Mouse (Mus musculus) right cerebral cortex, postnatal 4 days (tissue): ENCODE data around the gene Capza3.

Experiments
- DNase-seq: peaks from one replicate; pipeline ENCODE4 v3.0.0-alpha.2; 2022

Gene Capza3

GRCm38 (mm10) chr6:140040952-140041351, at the start of gene Capza3:
Gene Capza3 (plus strand): TSS chr6:140041252.
- no peak for DNase-seq

DNA sequence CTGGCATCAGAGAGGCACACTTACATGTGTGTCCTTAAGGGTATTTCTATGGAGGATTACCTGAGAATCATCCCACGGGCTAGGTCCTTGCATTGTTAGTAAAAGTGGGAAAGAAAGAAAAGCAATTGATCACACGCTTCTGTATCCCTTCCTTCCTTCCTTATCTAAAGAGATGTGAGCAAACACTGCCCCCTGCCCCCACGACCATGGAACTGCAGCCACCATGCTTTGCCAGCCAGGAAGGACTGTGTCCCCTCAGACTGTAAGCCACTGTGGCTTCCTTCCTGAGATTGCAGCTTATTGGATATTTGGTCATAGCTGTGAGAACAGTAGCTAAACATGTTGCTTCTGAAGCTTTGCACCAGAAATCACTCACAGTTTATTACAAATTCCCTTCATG, 35.9 kb upstream of the Capza3 start:
- DNase-seq = no peak

DNA sequence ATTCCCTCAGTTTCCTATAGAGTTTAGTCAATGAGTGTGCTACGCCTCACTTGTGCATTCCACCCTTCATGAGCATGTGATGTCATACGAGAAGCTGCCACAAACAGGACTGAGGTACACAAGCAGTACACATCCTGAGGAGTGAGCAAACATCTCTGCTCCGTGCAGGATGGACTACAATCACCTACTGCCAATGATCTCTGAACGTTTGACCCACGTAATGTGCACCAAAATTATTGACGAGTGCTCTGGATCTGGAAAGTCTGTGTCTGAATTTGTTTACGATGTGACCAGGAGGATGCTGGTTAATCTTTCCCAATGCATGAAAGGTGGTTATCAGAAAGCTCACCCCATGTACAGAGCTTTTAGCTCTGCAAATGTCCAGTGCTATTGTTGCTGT, 16.6 kb upstream of the Capza3 start:
- DNase-seq = no peak

- no peak for DNase-seq
Observed at GRCm38 (mm10) chr6:140041357-140041756, 305 bp downstream of the Capza3 start, which contains the start of gene Plcz1. Gene Plcz1 (minus strand): TSS chr6:140041457.

- DNase-seq = no peak
Observed at GRCm38 (mm10) chr6:140051476-140051875, 10.4 kb downstream of the Capza3 start.

DNA sequence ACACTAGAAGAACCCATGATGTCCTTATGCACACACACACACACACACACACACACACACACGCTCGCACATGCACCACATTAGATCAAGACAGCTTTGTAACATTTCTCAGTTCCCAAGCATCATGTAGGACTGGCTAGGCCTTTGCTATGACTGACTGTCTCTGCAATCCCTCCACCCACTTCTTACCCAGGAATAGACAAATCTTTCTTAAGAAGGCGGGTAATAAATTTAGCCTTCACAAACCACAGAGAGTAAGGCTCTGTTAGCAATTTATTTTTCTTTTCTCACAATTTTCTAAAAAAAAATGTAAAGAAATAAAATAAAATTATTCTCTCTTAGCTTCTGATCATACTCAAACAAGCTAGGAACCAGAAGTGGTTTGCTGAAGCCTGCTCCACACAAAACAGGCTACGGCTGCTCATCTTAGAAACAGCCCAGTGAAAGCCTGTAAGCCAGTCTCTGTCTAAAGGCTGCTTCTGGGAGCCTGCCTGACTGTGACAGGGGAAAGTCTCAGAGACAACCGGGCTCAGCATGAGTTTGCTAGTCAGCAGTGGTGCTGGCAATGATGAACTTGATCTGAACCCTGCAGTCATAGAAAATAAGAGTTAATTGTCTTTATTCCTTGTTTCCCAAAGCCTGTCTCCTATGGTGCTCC, 13.3 kb downstream of the Capza3 start:
- no peak for DNase-seq

- no peak for DNase-seq
Observed at GRCm38 (mm10) chr6:140069177-140069576, 28.1 kb downstream of the Capza3 start.

DNA sequence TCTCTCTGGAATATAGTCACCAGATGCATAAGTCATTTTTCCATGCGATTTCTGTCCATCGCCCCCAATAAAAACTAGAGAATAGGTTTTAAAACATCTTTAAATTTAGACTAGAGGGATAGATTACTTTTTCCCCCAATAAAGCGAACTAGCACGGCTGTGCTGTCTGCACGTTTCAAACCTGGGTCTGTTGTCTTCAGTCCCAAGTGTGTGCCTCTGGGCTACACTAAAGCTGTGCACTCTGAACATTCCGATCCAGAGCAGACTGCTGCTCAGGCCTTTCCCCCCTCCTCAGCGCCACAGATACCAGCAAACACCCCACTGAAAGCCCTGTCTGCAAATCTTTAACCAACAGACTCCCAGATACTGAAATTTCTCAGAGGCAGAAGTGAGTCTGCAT, 39.9 kb downstream of the Capza3 start:
- no peak for DNase-seq

DNA sequence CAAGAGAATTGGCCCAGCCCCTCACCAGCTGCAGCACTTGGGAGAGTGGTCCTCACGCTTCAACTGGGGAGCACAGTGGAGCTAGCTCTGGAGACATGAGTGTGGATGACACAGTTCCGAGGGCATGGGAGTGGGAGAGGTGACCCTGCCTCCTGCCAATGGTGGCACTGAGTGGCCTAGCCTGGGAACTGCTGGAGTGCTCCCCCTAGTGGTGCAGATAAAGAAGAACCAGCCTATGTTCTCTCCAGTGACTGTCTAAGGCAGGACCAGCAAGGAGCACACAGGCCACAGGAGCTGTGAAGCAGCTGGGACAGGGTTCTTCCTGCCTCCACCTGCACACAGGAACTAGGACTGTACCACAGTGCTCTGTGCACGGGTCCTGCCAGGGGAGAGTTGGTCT, 40.7 kb downstream of the Capza3 start:
- DNase-seq = no peak

GRCm38 (mm10) chr6:140089855-140090254, 48.8 kb downstream of the Capza3 start:
- no peak for DNase-seq
